Mouse (Mus musculus): ENCODE data around the gene Slc39a5. TPM values are rescaled to one million over a fixed set of nuclear protein-coding genes. Genes with fewer than 3 reads are reported as not detected.

Gene Slc39a5
- polyA plus RNA-seq, 1 experiment from 2014 or later = not detected

GRCm38 (mm10) chr10:128372142-128372541 is 28.9 kb downstream of the Slc39a5 start:
- no peak overlapping the region for H3K4me2 ChIP-seq (replicated peaks)
- H3K9me3 ChIP-seq = no peaks in the 10 kb centered on the region
- H3K27me3 ChIP-seq = no peaks in the 10 kb centered on the region
- H3K36me3 ChIP-seq = no peaks in the 10 kb centered on the region
- H3K27ac ChIP-seq = no peak overlapping the region
- ATAC-seq (ENCODE audit: insufficient number of reproducible peaks, insufficient read depth, low FRiP score, low TSS enrichment) = no peak
- H3K4me3 ChIP-seq = no peak overlapping the region
- H3K9ac ChIP-seq = no peak overlapping the region
- H3K4me1 ChIP-seq = peaks cover 12% of the 10 kb centered on the region
- WGBS = 80% methylated on average over 5 of the region's 5 CpGs

DNA sequence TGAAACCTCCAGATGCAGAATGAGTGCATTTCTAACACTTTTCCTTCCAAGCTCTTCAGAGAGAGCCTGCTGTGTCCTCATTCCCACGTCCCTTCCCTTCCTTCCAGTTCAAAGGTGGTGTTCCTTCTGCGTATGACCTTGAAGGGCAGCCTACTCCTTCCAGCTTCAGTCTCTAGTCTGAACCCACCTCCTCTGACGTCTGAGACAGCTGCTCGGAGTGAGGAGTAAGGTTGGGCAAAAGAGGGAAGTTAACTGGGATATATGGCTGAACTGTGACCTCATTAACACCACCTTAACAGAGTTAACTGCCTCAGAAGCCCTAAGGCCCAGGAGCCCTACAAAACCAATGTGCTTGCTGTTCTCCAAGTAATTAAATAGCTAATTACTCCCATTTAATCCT is 30.4 kb downstream of the Slc39a5 start:
- H3K4me3 ChIP-seq = no peak overlapping the region
- peaks cover 8% of the 10 kb centered on the region for H3K4me1 ChIP-seq
- ATAC-seq (ENCODE audit: insufficient number of reproducible peaks, insufficient read depth, low FRiP score, low TSS enrichment) = no peak
- no peaks in the 10 kb centered on the region for H3K9me3 ChIP-seq
- H3K4me2 ChIP-seq (replicated peaks) = no peak overlapping the region
- WGBS = 61% methylated on average over 4 of the region's 4 CpGs
- H3K27ac ChIP-seq = no peak overlapping the region
- H3K9ac ChIP-seq = no peak overlapping the region
- 0 out of 2 replicates have a peak, but pooled peaks cover 4% of the 10 kb centered on the region for H3K36me3 ChIP-seq
- H3K27me3 ChIP-seq = no peaks in the 10 kb centered on the region

GRCm38 (mm10) chr10:128370021-128370420 is 31.0 kb downstream of the Slc39a5 start:
- no peak overlapping the region for H3K4me2 ChIP-seq (replicated peaks)
- H3K4me1 ChIP-seq = peaks cover 8% of the 10 kb centered on the region
- H3K27me3 ChIP-seq = no peaks in the 10 kb centered on the region
- no peaks in the 10 kb centered on the region for H3K9me3 ChIP-seq
- 68% methylated on average over 5 of the region's 6 CpGs for WGBS
- H3K27ac ChIP-seq = no peak overlapping the region
- ATAC-seq (ENCODE audit: insufficient number of reproducible peaks, insufficient read depth, low FRiP score, low TSS enrichment) = no peak
- no peak overlapping the region for H3K4me3 ChIP-seq
- H3K9ac ChIP-seq = no peak overlapping the region
- H3K36me3 ChIP-seq = peaks cover 9% of the 10 kb centered on the region; the same call in 1 of the 2 replicates

DNA sequence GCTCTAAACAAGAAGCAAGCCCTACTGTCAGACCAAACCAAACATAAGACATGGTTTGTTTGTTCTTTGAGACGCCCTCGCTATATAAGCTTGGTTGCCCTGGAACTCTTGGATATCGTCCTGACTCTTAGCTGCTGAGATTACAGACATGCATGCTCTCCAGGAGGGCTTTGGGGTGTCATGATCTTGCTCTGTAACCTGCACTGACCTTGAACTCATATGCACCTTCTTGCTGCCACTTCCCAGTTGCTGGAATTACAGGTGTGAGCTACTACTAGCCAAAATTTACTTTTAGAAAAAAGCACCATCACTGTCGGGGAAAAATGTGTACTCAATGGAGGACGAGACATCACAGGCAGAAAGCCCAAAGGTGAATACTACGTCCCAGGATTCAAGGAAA is 31.4 kb downstream of the Slc39a5 start:
- H3K27me3 ChIP-seq = no peaks in the 10 kb centered on the region
- H3K36me3 ChIP-seq = peaks cover 12% of the 10 kb centered on the region; the same call in 1 of the 2 replicates
- 79% methylated on average over 6 of the region's 6 CpGs for WGBS
- H3K4me1 ChIP-seq = peaks cover 8% of the 10 kb centered on the region
- H3K27ac ChIP-seq = peak overlapping the region; percentile 94
- peak overlapping the region; percentile 73; the same call in 1 of the 2 replicates for H3K4me3 ChIP-seq
- H3K4me2 ChIP-seq (replicated peaks) = peak overlapping the region; percentile 91
- no peaks in the 10 kb centered on the region for H3K9me3 ChIP-seq
- ATAC-seq (ENCODE audit: insufficient number of reproducible peaks, insufficient read depth, low FRiP score, low TSS enrichment) = no peak
- no peak overlapping the region for H3K9ac ChIP-seq

DNA sequence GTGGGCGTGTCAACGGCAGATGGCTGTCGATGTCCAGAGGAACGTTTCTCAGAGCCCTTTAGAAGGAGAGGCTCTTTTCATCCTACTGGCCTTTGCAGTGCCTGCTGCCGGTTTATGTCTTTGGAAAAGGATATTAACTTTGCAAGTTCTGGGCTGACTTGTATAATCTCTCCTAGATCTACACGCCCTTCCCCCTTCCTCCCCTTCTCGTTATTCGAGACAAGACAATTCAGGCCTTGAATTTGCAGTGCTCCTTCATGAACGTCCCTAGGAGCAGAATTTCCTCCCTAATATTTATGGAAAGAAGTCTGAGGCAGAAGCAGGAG is 31.8 kb downstream of the Slc39a5 start:
- ATAC-seq (ENCODE audit: insufficient number of reproducible peaks, insufficient read depth, low FRiP score, low TSS enrichment) = no peak
- no peaks in the 10 kb centered on the region for H3K9me3 ChIP-seq
- peaks cover 8% of the 10 kb centered on the region for H3K4me1 ChIP-seq
- peak overlapping the region; percentile 73 for H3K4me3 ChIP-seq
- peak overlapping the region; percentile 91 for H3K4me2 ChIP-seq (replicated peaks)
- peak overlapping the region; percentile 75 for H3K9ac ChIP-seq
- no peaks in the 10 kb centered on the region for H3K27me3 ChIP-seq
- WGBS = 4% methylated on average over 9 of the region's 9 CpGs
- peak overlapping the region; percentile 94 for H3K27ac ChIP-seq
- peaks cover 16% of the 10 kb centered on the region; the same call in 1 of the 2 replicates for H3K36me3 ChIP-seq

DNA sequence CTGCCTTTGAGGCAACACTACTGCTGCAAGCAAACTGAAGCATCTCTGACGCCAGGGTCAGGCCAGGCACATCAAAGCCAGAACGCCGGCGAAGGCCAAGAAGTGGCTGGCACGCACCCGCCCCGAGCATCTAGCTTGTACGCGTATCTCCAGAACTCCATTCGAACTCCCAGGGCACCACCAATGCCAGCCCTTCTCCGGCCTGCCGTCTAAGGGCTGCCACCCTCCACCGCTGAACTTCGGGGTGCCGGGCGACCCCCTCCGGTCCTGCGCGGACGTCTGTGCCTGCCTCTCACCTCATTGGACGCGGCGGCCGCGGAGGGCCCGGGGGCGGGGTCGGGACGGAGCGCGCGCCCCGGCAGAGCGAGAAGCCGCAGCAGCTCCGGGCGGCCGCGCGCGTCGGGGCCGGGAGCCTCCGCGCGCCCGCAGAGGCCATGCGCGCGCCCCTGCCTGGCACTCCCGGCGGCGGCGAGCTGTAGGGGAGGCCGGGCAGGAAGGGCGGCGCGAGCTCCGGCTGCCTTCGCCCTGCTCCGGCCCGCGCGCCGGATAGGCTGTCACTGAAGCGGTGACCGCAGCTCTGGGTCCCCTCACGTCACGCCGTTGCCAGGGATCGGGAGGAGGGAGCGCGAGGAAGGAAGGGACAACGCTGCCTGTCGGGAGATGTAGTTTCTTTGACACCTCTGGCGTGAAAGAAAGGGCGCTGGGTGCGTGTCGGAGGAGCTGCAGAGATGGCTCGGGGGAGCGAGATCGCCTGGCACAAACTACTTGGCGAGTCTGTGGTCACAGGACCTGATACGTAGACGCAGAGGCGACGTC is 32.4 kb downstream of the Slc39a5 start, which contains the start of gene Coq10a:
Gene Coq10a, minus strand, starts transcription at position 596 of the 816 bp plus-strand sequence.
- Histone ChIP-seq H3K4me3 (peak within 1 kb of the TSS; percentile 73), H3K4me2 (replicated peaks) (peak within 1 kb of the TSS; percentile 91), H3K27me3 (no peaks in the 10 kb centered on the region), H3K9me3 (no peaks in the 10 kb centered on the region), H3K27ac (peak within 1 kb of the TSS; percentile 94), H3K9ac (peak within 1 kb of the TSS; percentile 75), H3K4me1 (peaks cover 8% of the 10 kb centered on the region), H3K36me3 (peaks cover 16% of the 10 kb centered on the region; the same call in 1 of the 2 replicates)
- WGBS = under 1% methylated on average over 87 of the region's 87 CpGs
- peak; percentile 91 for ATAC-seq (ENCODE audit: insufficient number of reproducible peaks, insufficient read depth, low FRiP score, low TSS enrichment)

DNA sequence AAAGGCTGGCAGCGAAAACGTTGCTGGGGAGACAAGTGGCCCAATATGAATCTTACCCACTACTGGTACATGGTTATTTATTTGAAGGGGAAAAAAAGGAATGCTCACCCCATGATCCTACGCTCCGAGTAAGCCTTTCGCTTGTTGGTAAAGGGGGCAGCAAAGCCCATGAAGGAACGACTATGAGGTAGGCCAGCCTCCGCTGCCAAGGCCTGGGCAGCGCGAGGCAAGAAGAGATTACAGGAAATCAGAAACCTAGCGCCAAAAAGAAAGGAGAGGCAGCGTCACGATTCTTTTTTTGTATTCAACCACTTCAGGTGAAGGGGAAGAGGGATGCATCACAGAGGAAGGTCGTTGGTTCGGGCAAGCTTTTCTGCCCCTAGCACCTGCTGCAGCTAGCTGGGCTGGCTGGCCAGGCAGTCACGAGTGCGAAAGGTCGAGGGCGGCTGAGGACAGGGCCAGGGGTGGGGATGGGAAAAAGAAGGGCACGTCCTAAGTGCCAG is 33.1 kb downstream of the Slc39a5 start:
- ATAC-seq (ENCODE audit: insufficient number of reproducible peaks, insufficient read depth, low FRiP score, low TSS enrichment) = no peak

DNA sequence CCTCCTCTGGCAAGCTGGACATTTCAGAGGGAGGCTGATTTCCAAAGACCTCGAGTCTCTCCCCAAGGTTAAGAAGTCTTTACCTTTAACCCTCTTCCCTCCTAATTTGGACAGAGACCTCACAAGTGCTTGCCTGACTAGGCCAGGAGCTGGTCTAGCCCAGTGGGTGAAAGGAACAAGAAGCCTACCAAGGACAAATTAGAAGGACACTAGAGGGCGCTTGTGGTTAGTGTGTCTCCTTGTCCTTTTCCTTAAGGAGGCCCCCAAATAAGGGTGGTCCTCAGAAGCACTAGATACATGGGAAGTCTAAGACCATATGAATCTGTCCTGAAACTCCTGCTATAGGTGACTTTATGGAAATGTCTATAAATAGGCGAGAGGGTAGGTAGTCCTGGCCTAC is 38.5 kb downstream of the Slc39a5 start:
- Histone ChIP-seq H3K4me1 (peaks cover 2% of the 10 kb centered on the region), H3K4me2 (replicated peaks) (no peak overlapping the region), H3K27me3 (no peaks in the 10 kb centered on the region), H3K9ac (no peak overlapping the region), H3K9me3 (no peaks in the 10 kb centered on the region), H3K27ac (no peak overlapping the region), H3K36me3 (peaks cover 71% of the 10 kb centered on the region), H3K4me3 (no peak overlapping the region)
- WGBS = 48% methylated on average over 3 of the region's 3 CpGs
- ATAC-seq (ENCODE audit: insufficient number of reproducible peaks, insufficient read depth, low FRiP score, low TSS enrichment) = no peak

More for the DNA sequence above, 33.1 kb downstream of the Slc39a5 start:
- WGBS = 20% methylated on average over 19 of the region's 19 CpGs
- H3K4me3 ChIP-seq = peak overlapping the region; percentile 73
- peaks cover 23% of the 10 kb centered on the region for H3K36me3 ChIP-seq
- no peaks in the 10 kb centered on the region for H3K27me3 ChIP-seq
- H3K9me3 ChIP-seq = no peaks in the 10 kb centered on the region
- H3K4me1 ChIP-seq = peaks cover 8% of the 10 kb centered on the region
- H3K9ac ChIP-seq = peak overlapping the region; percentile 75
- peak overlapping the region; percentile 94 for H3K27ac ChIP-seq
- peak overlapping the region; percentile 91 for H3K4me2 ChIP-seq (replicated peaks)

GRCm38 (mm10) chr10:128361836-128362235 is 39.2 kb downstream of the Slc39a5 start:
- WGBS = 95% methylated on average over 6 of the region's 6 CpGs
- Histone ChIP-seq H3K27ac (no peak overlapping the region), H3K36me3 (peaks cover 77% of the 10 kb centered on the region), H3K4me1 (no peaks in the 10 kb centered on the region), H3K9ac (no peak overlapping the region), H3K4me3 (no peak overlapping the region), H3K27me3 (no peaks in the 10 kb centered on the region), H3K9me3 (no peaks in the 10 kb centered on the region), H3K4me2 (replicated peaks) (no peak overlapping the region)
- ATAC-seq (ENCODE audit: insufficient number of reproducible peaks, insufficient read depth, low FRiP score, low TSS enrichment) = no peak

DNA sequence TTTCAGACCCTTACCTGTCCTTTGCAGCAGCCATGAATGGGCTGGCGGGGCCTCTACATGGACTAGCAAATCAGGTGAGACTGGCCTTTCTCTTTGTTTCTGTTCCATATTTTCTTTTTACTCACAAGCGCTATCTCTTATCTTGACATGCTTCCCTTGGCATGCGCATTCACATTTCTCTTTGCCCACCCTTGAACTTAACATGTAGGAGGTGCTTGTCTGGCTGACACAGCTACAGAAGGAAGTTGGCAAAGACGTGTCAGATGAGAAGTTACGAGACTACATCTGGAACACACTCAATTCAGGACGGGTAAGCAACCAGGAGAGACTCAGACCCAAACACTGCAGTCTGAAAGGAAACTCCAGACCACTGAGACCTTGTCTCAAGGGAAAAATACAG is 41.8 kb downstream of the Slc39a5 start:
- Histone ChIP-seq H3K9ac (no peak overlapping the region), H3K9me3 (no peaks in the 10 kb centered on the region), H3K27ac (no peak overlapping the region), H3K36me3 (peaks cover 79% of the 10 kb centered on the region), H3K27me3 (no peaks in the 10 kb centered on the region), H3K4me3 (no peak overlapping the region), H3K4me2 (replicated peaks) (no peak overlapping the region), H3K4me1 (no peaks in the 10 kb centered on the region)
- ATAC-seq (ENCODE audit: insufficient number of reproducible peaks, insufficient read depth, low FRiP score, low TSS enrichment) = no peak
- WGBS = 93% methylated on average over 6 of the region's 6 CpGs

DNA sequence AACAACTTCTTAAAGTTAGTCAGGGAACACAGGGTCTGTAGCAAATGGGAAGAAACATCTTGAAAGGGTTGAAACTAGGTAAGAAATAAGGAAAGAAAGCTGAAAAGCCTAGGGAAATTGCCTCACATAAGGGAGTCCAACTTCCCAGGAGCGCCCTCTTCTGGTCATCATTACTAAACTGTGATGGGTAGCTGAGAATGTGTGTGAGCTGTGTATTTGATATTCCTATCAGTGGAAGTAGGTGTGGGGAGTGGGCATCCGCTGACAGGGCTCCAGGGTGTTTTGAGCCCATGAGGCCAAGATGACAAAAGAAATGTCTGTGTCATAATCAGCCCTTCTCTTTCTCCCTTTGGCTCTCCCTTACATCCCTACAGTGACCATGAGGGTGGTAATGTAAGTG is 42.2 kb downstream of the Slc39a5 start:
- Histone ChIP-seq H3K9me3 (no peaks in the 10 kb centered on the region), H3K4me1 (no peaks in the 10 kb centered on the region), H3K9ac (no peak overlapping the region), H3K4me2 (replicated peaks) (no peak overlapping the region), H3K27me3 (no peaks in the 10 kb centered on the region), H3K27ac (no peak overlapping the region), H3K4me3 (no peak overlapping the region), H3K36me3 (peaks cover 82% of the 10 kb centered on the region)
- no peak for ATAC-seq (ENCODE audit: insufficient number of reproducible peaks, insufficient read depth, low FRiP score, low TSS enrichment)
- 55% methylated on average over 2 of the region's 2 CpGs for WGBS

DNA sequence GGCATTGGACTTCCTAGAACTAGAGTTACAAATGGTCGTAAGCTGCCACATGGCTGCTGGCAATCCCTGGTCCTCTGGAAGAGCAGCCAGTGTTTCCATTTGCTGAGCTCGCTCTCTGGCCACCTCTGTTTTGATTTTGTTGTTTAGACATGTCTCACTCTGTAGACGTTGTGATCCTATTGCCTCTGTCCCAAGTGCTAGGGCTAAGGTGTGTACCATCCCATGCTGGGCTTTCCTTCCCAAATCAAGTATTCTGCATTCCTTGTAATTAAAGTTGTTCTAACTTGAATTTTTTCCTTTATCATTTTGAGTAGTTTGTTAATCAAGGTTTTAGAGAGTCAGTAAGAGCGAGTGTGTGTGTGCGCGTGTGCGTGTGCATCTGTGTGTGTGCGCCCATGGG is 53.5 kb downstream of the Slc39a5 start:
- Histone ChIP-seq H3K9ac (no peak overlapping the region), H3K9me3 (no peaks in the 10 kb centered on the region), H3K36me3 (peaks cover 30% of the 10 kb centered on the region), H3K27ac (no peak overlapping the region), H3K4me2 (replicated peaks) (no peak overlapping the region), H3K4me3 (no peak overlapping the region), H3K27me3 (no peaks in the 10 kb centered on the region), H3K4me1 (peaks cover 6% of the 10 kb centered on the region; the same call in 1 of the 2 replicates)
- 91% methylated on average over 8 of the region's 8 CpGs for WGBS
- ATAC-seq (ENCODE audit: insufficient number of reproducible peaks, insufficient read depth, low FRiP score, low TSS enrichment) = no peak

All from embryonic facial prominence, embryonic 12.5 days (tissue).